Mouse (Mus musculus): ENCODE data around the gene Fat4. TPM values are rescaled to one million over a fixed set of nuclear protein-coding genes. Genes with fewer than 3 reads are reported as not detected.

The Fat4 gene
- polyA plus RNA-seq, 1 experiment, result 0.83 TPM

GRCm38 (mm10) chr3:38884919-38885418, 1.8 kb upstream of the Fat4 start:
- Histone ChIP-seq H3K4me1 (ENCODE audit: control insufficient read depth, insufficient read depth, insufficient read length) (peaks cover 15% of the 10 kb centered on the region), H3K27ac (ENCODE audit: insufficient read depth, low read length) (peak overlapping the region; percentile 32; the same call in 1 of the 2 replicates), H3K27me3 (ENCODE audit: control insufficient read depth, insufficient read depth, low read length) (peaks cover 17% of the 10 kb centered on the region), H3K36me3 (ENCODE audit: control insufficient read depth, insufficient read depth, low read length) (no peaks in the 10 kb centered on the region), H3K4me3 (ENCODE audit: extremely low read depth, insufficient read depth, insufficient read length) (peak overlapping the region; percentile 63)
- no peak for DNase-seq (ENCODE audit: low read depth in 1 of 2, low spot score in 2 of 2)
- 1% methylated on average over 24 of the region's 24 CpGs for WGBS
- TF ChIP-seq POLR2A (IDR thresholded peaks at IDR 0.05; ENCODE audit: low read depth, low read length) (no peak), CTCF (IDR thresholded peaks at IDR 0.05; ENCODE audit: extremely low read depth, insufficient read depth, insufficient read length, insufficient replicate concordance) (no peak)

- Histone ChIP-seq H3K36me3 (ENCODE audit: control insufficient read depth, insufficient read depth, low read length) (no peaks in the 10 kb centered on the region), H3K4me1 (ENCODE audit: control insufficient read depth, insufficient read depth, insufficient read length) (peaks cover 15% of the 10 kb centered on the region), H3K27ac (ENCODE audit: insufficient read depth, low read length) (peak overlapping the region; percentile 32; the same call in 1 of the 2 replicates), H3K27me3 (ENCODE audit: control insufficient read depth, insufficient read depth, low read length) (peaks cover 17% of the 10 kb centered on the region), H3K4me3 (ENCODE audit: extremely low read depth, insufficient read depth, insufficient read length) (peak overlapping the region; percentile 63)
- DNase-seq (ENCODE audit: low read depth in 1 of 2, low spot score in 2 of 2), result no peak
- TF ChIP-seq POLR2A (IDR thresholded peaks at IDR 0.05; ENCODE audit: low read depth, low read length), result no peak
- no peak for TF ChIP-seq CTCF (IDR thresholded peaks at IDR 0.05; ENCODE audit: extremely low read depth, insufficient read depth, insufficient read length, insufficient replicate concordance)
- WGBS, result under 1% methylated on average over 53 of the region's 56 CpGs
Observed at GRCm38 (mm10) chr3:38885481-38886001, 1.2 kb upstream of the Fat4 start.

DNA sequence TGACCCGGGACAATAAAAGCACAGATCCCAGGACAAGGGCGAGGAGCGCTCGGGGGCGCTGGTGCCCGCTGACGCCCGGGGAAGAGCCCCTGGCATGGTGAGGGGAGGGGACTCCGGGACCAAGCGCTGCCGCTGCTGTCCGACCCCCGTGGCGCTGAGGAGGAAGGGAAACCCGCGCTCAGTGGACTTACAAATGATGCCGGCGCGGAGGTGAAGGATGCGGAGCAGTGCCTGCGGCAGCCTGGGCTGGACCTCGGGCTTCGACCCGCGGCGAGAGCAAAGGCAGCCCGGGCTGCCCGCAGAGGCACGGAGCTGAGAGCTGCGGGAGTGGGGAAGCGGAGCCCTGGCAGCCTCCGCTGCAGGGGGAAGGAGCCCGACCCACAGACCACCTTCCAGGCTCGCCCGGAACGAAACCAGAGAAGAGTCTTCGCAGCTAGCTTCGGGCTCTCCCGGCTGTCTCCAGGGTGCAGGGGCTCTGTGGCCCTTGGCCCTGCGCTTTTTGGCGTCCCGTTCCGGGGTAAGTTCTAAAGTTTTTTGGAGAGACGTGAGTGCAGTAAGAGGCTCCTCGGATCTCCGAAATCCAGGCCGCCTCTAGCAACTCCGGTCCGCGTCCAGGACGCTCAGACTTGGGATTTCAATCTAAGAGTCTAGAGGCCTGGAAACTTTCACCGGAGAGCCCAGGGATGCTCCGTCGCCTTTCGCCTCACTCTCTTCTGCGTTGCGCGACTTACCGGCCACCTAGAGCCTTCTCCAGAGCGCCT, 499 bp upstream of the Fat4 start:
- 2% methylated on average over 60 of the region's 60 CpGs for WGBS
- TF ChIP-seq POLR2A (IDR thresholded peaks at IDR 0.05; ENCODE audit: low read depth, low read length) (no peak), CTCF (IDR thresholded peaks at IDR 0.05; ENCODE audit: extremely low read depth, insufficient read depth, insufficient read length, insufficient replicate concordance) (no peak)
- Histone ChIP-seq H3K27ac (ENCODE audit: insufficient read depth, low read length) (peak overlapping the region; percentile 27; the same call in 1 of the 2 replicates), H3K27me3 (ENCODE audit: control insufficient read depth, insufficient read depth, low read length) (peaks cover 17% of the 10 kb centered on the region), H3K4me1 (ENCODE audit: control insufficient read depth, insufficient read depth, insufficient read length) (peaks cover 15% of the 10 kb centered on the region), H3K4me3 (ENCODE audit: extremely low read depth, insufficient read depth, insufficient read length) (peak overlapping the region; percentile 63), H3K36me3 (ENCODE audit: control insufficient read depth, insufficient read depth, low read length) (no peaks in the 10 kb centered on the region)
- DNase-seq (ENCODE audit: low read depth in 1 of 2, low spot score in 2 of 2), result no peak

DNA sequence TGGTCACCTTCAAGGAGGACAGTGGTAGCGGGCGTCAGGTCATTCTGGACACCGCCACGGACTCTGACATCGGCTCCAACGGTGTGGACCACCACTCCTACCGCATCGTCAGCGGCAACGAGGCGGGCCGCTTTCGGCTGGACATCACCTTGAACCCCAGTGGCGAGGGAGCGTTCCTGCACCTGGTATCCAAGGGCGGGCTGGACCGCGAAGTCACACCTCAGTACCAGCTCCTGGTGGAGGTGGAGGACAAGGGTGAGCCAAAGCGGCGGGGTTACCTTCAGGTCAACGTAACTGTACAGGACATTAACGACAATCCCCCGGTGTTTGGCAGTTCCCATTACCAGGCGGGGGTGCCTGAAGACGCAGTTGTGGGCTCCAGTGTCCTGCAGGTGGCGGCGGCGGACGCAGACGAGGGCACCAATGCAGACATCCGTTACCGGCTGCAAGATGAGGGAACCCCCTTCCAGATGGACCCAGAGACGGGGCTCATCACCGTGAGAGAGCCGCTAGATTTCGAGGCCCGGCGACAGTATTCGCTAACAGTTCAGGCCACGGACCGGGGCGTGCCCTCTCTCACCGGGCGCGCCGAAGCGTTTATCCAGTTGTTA, 746 bp downstream of the Fat4 start:
- 3% methylated on average over 47 of the region's 47 CpGs for WGBS
- H3K27me3 ChIP-seq (ENCODE audit: control insufficient read depth, insufficient read depth, low read length), result peaks cover 17% of the 10 kb centered on the region
- no peak for DNase-seq (ENCODE audit: low read depth in 1 of 2, low spot score in 2 of 2)
- no peaks in the 10 kb centered on the region for H3K36me3 ChIP-seq (ENCODE audit: control insufficient read depth, insufficient read depth, low read length)
- peaks cover 15% of the 10 kb centered on the region for H3K4me1 ChIP-seq (ENCODE audit: control insufficient read depth, insufficient read depth, insufficient read length)
- TF ChIP-seq POLR2A (IDR thresholded peaks at IDR 0.05; ENCODE audit: low read depth, low read length), result no peak
- TF ChIP-seq CTCF (IDR thresholded peaks at IDR 0.05; ENCODE audit: extremely low read depth, insufficient read depth, insufficient read length, insufficient replicate concordance), result no peak
- no peak overlapping the region for H3K27ac ChIP-seq (ENCODE audit: insufficient read depth, low read length)
- H3K4me3 ChIP-seq (ENCODE audit: extremely low read depth, insufficient read depth, insufficient read length), result peak overlapping the region; percentile 18; the same call in 1 of the 2 replicates

GRCm38 (mm10) chr3:38888111-38888510, 1.4 kb downstream of the Fat4 start:
- Histone ChIP-seq H3K4me1 (ENCODE audit: control insufficient read depth, insufficient read depth, insufficient read length) (peaks cover 15% of the 10 kb centered on the region), H3K27me3 (ENCODE audit: control insufficient read depth, insufficient read depth, low read length) (peaks cover 17% of the 10 kb centered on the region), H3K36me3 (ENCODE audit: control insufficient read depth, insufficient read depth, low read length) (no peaks in the 10 kb centered on the region), H3K27ac (ENCODE audit: insufficient read depth, low read length) (no peak overlapping the region), H3K4me3 (ENCODE audit: extremely low read depth, insufficient read depth, insufficient read length) (peak overlapping the region; percentile 18; the same call in 1 of the 2 replicates)
- WGBS, result 15% methylated on average over 24 of the region's 24 CpGs
- TF ChIP-seq CTCF (IDR thresholded peaks at IDR 0.05; ENCODE audit: extremely low read depth, insufficient read depth, insufficient read length, insufficient replicate concordance), result no peak
- TF ChIP-seq POLR2A (IDR thresholded peaks at IDR 0.05; ENCODE audit: low read depth, low read length), result no peak
- DNase-seq (ENCODE audit: low read depth in 1 of 2, low spot score in 2 of 2), result no peak

- no peak overlapping the region for H3K4me3 ChIP-seq (ENCODE audit: extremely low read depth, insufficient read depth, insufficient read length)
- 21% methylated on average over 6 of the region's 6 CpGs for WGBS
- H3K27me3 ChIP-seq (ENCODE audit: control insufficient read depth, insufficient read depth, low read length), result 0 out of 2 replicates have a peak, but pooled peaks cover under 1% of the 10 kb centered on the region
- H3K4me1 ChIP-seq (ENCODE audit: control insufficient read depth, insufficient read depth, insufficient read length), result no peaks in the 10 kb centered on the region; the same call in 1 of the 2 replicates
- H3K27ac ChIP-seq (ENCODE audit: insufficient read depth, low read length), result no peak overlapping the region
- H3K36me3 ChIP-seq (ENCODE audit: control insufficient read depth, insufficient read depth, low read length), result no peaks in the 10 kb centered on the region
- TF ChIP-seq POLR2A (IDR thresholded peaks at IDR 0.05; ENCODE audit: low read depth, low read length), result no peak
- no peak for TF ChIP-seq CTCF (IDR thresholded peaks at IDR 0.05; ENCODE audit: extremely low read depth, insufficient read depth, insufficient read length, insufficient replicate concordance)
- no peak for DNase-seq (ENCODE audit: low read depth in 1 of 2, low spot score in 2 of 2)
Observed at GRCm38 (mm10) chr3:38892791-38893224, 6.1 kb downstream of the Fat4 start.
